Mouse (Mus musculus) liver, embryonic 16.5 days (tissue): Measurements from ENCODE around the gene Mcu. TPM values are rescaled to one million over a fixed set of nuclear protein-coding genes. Genes with fewer than 3 reads are reported as not detected.

Experiments
- ATAC-seq: fragments of 200-750 bp; cut with Nextera tagmentation; 2 replicates; pipeline ENCODE4 v1.8.0; 2017; ENCODE audit warnings: low read depth, mild to moderate bottlenecking, moderate number of reproducible peaks, moderate library complexity
- H3K27ac ChIP-seq: fragments of 300-500 bp; sonication (generic); 2 replicates; pipeline ENCODE4 v1.5.1; 2014; ENCODE audit warnings: mild to moderate bottlenecking, low read length
- H3K27me3 ChIP-seq: fragments of 300-500 bp; sonication (generic); 2 replicates; pipeline ENCODE4 v1.6.1; 2014; ENCODE audit warnings: low read depth, low read length, mixed read lengths; ENCODE audit not compliant: control insufficient read depth, insufficient read depth
- H3K36me3 ChIP-seq: fragments of 300-500 bp; sonication (generic); 2 replicates; pipeline ENCODE4 v1.6.1; 2014; ENCODE audit warnings: mild to moderate bottlenecking; ENCODE audit not compliant: control insufficient read depth, insufficient read depth
- H3K4me1 ChIP-seq: fragments of 300-500 bp; sonication (generic); 2 replicates; pipeline ENCODE4 v1.6.1; 2014; ENCODE audit warnings: low read depth, low read length, mixed read lengths; ENCODE audit not compliant: control insufficient read depth
- H3K4me2 ChIP-seq: fragments of 300-500 bp; sonication (generic); 2 replicates; pipeline ENCODE4 v1.6.1; 2014; ENCODE audit warnings: low read depth, low read length, mixed read lengths
- H3K4me3 ChIP-seq: fragments of 300-500 bp; sonication (generic); 2 replicates; pipeline ENCODE4 v1.5.1; 2014; ENCODE audit warnings: low read depth, mild to moderate bottlenecking, low read length
- H3K9ac ChIP-seq: fragments of 300-500 bp; sonication (generic); 2 replicates; pipeline ENCODE4 v1.6.1; 2014; ENCODE audit warnings: low read depth, low read length
- H3K9me3 ChIP-seq: fragments of 300-500 bp; sonication (generic); replicated peaks from 2 replicates; pipeline ENCODE4 v1.6.1; 2016; ENCODE audit warnings: low read length; ENCODE audit not compliant: control insufficient read depth
- WGBS: fragments of 180-500 bp; shearing (Covaris S2); extraction: QIAGEN DNeasy Blood & Tissue Kit; methylation state at CpG from one replicate; pipeline ENCODE4 v1.1.7; 2014; ENCODE audit not compliant: insufficient replicate concordance; 5-methylcytosine and 5-hydroxymethylcytosine counted together
- polyA plus RNA-seq: library from polyadenylated mRNA; unstranded; fragments of >200 nt; fragmentation: Nextera tagmentation; extraction: Ambion mirVana; gene quantifications from 2 replicates; pipeline ENCODE4 v1.2.1, GENCODE M21; 2015

The Mcu gene
- polyA plus RNA-seq, 1 experiment from 2014 or later, result 11.7 TPM

DNA sequence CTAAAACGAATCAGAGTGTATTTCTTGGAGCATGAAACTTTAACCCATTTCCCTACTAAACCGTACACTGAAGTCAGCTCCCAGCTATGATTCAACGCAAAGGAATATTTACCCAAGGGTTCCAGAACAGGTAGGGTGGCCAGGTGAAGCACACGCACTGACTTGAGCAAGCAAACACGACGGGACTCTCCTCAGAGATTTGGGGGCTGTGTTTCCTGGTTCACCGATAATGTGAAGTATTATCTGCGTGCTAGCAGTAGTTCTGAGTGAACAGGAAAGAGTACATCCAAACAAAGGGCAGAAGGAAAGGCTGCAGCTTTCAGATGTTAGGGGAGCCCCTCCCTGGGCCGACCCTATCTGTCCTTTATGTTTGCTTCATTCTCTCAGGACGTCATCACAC, 4.9 kb upstream of the Mcu start:
- H3K4me3 ChIP-seq, result no peak overlapping the region
- H3K9me3 ChIP-seq, result no peaks in the 10 kb centered on the region
- WGBS, result 26% methylated on average over 10 of the region's 10 CpGs
- H3K27me3 ChIP-seq, result no peaks in the 10 kb centered on the region
- peaks cover 5% of the 10 kb centered on the region for H3K4me1 ChIP-seq
- no peaks in the 10 kb centered on the region for H3K36me3 ChIP-seq
- H3K4me2 ChIP-seq, result no peak overlapping the region
- H3K9ac ChIP-seq, result no peak overlapping the region
- ATAC-seq, result no peak
- H3K27ac ChIP-seq, result no peak overlapping the region

DNA sequence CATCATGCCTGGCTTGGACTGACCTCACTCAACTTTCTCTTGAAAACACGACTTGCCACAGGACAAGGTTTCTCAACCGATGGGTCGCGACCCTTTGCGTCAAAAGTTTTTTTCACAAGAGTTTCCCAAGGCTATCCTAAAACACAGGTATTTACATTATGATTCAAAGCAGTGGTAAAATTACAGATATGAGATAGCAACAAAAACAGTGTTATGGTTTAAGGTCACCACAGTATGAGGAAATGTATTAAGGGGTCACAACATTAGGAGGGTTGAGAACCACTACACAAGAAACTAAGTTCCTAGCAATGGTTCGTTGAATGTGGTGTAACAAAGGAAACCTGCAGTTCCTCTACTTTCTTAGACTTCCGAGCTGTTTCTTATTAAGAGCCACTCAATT, 1.3 kb upstream of the Mcu start:
- Histone ChIP-seq H3K9ac (no peak overlapping the region), H3K4me3 (no peak overlapping the region), H3K4me2 (no peak overlapping the region), H3K27me3 (no peaks in the 10 kb centered on the region), H3K4me1 (peaks cover 11% of the 10 kb centered on the region), H3K36me3 (no peaks in the 10 kb centered on the region), H3K27ac (no peak overlapping the region), H3K9me3 (no peaks in the 10 kb centered on the region)
- no peak for ATAC-seq
- 73% methylated on average over 7 of the region's 7 CpGs for WGBS

- ATAC-seq, result peak; percentile 72
- H3K4me1 ChIP-seq, result peaks cover 11% of the 10 kb centered on the region
- no peaks in the 10 kb centered on the region for H3K27me3 ChIP-seq
- H3K9ac ChIP-seq, result peak within 1 kb of the TSS; percentile 87
- H3K27ac ChIP-seq, result peak within 1 kb of the TSS; percentile 71
- peak within 1 kb of the TSS; percentile 92 for H3K4me2 ChIP-seq
- WGBS, result under 1% methylated on average over 37 of the region's 51 CpGs
- H3K36me3 ChIP-seq, result no peaks in the 10 kb centered on the region
- peak within 1 kb of the TSS; percentile 82 for H3K4me3 ChIP-seq
- H3K9me3 ChIP-seq, result no peaks in the 10 kb centered on the region
Measured at GRCm38 (mm10) chr10:59615981-59616520, 441 bp downstream of the Mcu start, which contains the start of gene Gm10322. Gm10322 (plus strand) TSS chr10:59616063.

DNA sequence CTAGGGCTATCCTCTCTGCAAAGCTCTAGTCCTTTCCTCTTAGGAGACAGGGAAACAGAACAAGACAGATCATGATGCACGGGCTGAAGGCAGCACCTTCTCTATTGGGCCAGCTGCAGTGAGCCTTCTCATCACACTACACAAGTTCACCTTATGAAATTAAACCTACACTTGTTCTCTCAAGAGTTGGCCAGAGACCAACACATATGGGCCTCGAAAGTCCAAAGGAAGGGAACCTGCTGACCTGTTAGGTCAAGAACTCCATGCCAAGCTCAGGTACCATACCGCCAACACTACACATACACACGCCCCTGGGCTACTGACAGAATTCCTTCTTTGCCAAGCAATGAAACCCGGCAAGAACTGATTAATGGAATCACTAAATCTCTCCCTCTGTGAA, 1.1 kb downstream of the Mcu start:
- H3K4me1 ChIP-seq, result peaks cover 11% of the 10 kb centered on the region
- H3K9ac ChIP-seq, result peak overlapping the region; percentile 87
- H3K36me3 ChIP-seq, result no peaks in the 10 kb centered on the region
- no peak overlapping the region for H3K27ac ChIP-seq
- H3K27me3 ChIP-seq, result no peaks in the 10 kb centered on the region
- H3K9me3 ChIP-seq, result no peaks in the 10 kb centered on the region
- H3K4me3 ChIP-seq, result peak overlapping the region; percentile 82
- ATAC-seq, result no peak
- peak overlapping the region; percentile 92 for H3K4me2 ChIP-seq
- 38% methylated on average over 5 of the region's 5 CpGs for WGBS

DNA sequence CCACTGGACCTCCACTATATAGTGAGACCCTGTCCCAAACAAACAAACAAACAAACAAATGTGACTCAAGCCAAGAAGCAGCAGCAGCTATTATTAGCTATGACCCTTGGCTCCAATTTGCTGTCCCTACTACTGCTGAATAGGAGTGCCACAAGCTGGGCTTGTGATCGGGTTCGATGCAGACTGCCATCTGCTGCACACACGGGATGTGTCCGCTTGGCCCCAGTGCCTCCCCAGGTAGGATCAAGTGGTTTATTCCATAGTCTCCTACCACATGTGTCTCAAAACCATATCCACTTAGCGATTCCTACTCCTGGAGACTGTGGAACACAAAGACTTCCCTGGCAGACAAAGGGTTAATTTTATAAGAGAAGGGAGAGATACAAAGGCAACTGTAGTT, 2.4 kb downstream of the Mcu start:
- no peak overlapping the region for H3K4me3 ChIP-seq
- H3K36me3 ChIP-seq, result no peaks in the 10 kb centered on the region
- H3K4me2 ChIP-seq, result no peak overlapping the region
- no peak for ATAC-seq
- H3K27ac ChIP-seq, result no peak overlapping the region
- H3K9ac ChIP-seq, result no peak overlapping the region
- 84% methylated on average over 5 of the region's 5 CpGs for WGBS
- no peaks in the 10 kb centered on the region for H3K27me3 ChIP-seq
- H3K9me3 ChIP-seq, result no peaks in the 10 kb centered on the region
- peaks cover 11% of the 10 kb centered on the region for H3K4me1 ChIP-seq

DNA sequence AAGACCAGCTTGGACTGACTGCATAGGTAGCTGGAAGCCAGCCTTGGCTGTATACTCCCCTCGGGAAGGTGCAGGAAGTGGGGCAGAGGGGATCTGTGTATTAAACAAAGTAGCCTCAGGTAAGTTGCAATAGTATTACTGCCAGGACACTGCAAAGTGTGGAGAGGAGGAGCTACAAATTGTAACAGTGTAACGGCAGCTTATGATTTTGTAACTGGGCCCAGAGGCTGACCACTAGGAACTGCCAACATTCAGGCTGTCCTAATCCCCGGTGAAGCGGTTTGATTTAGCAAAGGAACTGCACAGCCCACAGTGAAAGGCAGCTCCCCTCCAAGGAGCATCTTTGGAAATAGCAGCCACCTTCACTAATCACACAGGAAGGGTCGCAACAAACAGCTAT, 3.2 kb downstream of the Mcu start:
- Histone ChIP-seq H3K9me3 (no peaks in the 10 kb centered on the region), H3K4me1 (peaks cover 11% of the 10 kb centered on the region), H3K27ac (no peak overlapping the region), H3K4me3 (no peak overlapping the region), H3K36me3 (no peaks in the 10 kb centered on the region), H3K9ac (no peak overlapping the region), H3K27me3 (no peaks in the 10 kb centered on the region), H3K4me2 (no peak overlapping the region)
- no peak for ATAC-seq
- WGBS, result 66% methylated on average over 5 of the region's 5 CpGs

- Histone ChIP-seq H3K9ac (no peak overlapping the region), H3K36me3 (no peaks in the 10 kb centered on the region), H3K27me3 (no peaks in the 10 kb centered on the region), H3K9me3 (no peaks in the 10 kb centered on the region), H3K4me1 (no peaks in the 10 kb centered on the region), H3K4me3 (no peak overlapping the region), H3K4me2 (no peak overlapping the region), H3K27ac (no peak overlapping the region)
- ATAC-seq, result no peak
- WGBS, result 63% methylated on average over 11 of the region's 11 CpGs
Measured at GRCm38 (mm10) chr10:59604879-59605464, 11.5 kb downstream of the Mcu start.

DNA sequence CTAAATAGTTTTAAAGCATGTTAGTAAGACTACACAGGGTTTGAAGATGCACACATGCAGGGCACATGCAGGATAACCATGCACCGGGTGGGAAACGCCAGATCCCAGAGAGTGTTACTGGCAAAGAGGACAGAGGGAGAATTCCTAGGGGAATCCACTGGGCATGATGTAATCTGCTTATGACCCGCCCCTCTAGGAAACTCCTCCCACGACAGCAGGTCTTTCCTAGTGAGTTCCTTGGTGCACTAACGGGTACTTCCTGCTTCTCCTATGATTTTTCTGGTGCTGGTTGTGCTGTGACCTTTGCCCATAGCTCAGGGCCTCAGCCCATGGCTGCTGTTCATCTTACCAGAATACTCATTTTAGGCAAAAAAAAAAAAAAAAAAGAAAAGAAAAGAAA, 12.6 kb downstream of the Mcu start:
- H3K36me3 ChIP-seq, result no peaks in the 10 kb centered on the region
- ATAC-seq, result no peak

GRCm38 (mm10) chr10:59602891-59603290, 13.6 kb downstream of the Mcu start:
- Histone ChIP-seq H3K4me1 (no peaks in the 10 kb centered on the region), H3K9me3 (no peaks in the 10 kb centered on the region), H3K4me2 (no peak overlapping the region), H3K27ac (no peak overlapping the region), H3K27me3 (no peaks in the 10 kb centered on the region), H3K36me3 (no peaks in the 10 kb centered on the region), H3K4me3 (no peak overlapping the region), H3K9ac (no peak overlapping the region)
- 72% methylated on average over 14 of the region's 14 CpGs for WGBS
- ATAC-seq, result no peak

More for the DNA sequence above, 12.6 kb downstream of the Mcu start:
- no peak overlapping the region for H3K9ac ChIP-seq
- 53% methylated on average over 5 of the region's 5 CpGs for WGBS
- no peak overlapping the region for H3K4me3 ChIP-seq
- no peaks in the 10 kb centered on the region for H3K4me1 ChIP-seq
- no peak overlapping the region for H3K27ac ChIP-seq
- H3K9me3 ChIP-seq, result no peaks in the 10 kb centered on the region
- no peaks in the 10 kb centered on the region for H3K27me3 ChIP-seq
- no peak overlapping the region for H3K4me2 ChIP-seq
